Mouse (Mus musculus): Measurements from ENCODE around the gene Cacna2d1. TPM values are rescaled to one million over a fixed set of nuclear protein-coding genes. Genes with fewer than 3 reads are reported as not detected.

Cacna2d1 gene
- total RNA-seq (2022): 100 to 1,000 TPM; 242 to 290 (median 257) TPM

DNA sequence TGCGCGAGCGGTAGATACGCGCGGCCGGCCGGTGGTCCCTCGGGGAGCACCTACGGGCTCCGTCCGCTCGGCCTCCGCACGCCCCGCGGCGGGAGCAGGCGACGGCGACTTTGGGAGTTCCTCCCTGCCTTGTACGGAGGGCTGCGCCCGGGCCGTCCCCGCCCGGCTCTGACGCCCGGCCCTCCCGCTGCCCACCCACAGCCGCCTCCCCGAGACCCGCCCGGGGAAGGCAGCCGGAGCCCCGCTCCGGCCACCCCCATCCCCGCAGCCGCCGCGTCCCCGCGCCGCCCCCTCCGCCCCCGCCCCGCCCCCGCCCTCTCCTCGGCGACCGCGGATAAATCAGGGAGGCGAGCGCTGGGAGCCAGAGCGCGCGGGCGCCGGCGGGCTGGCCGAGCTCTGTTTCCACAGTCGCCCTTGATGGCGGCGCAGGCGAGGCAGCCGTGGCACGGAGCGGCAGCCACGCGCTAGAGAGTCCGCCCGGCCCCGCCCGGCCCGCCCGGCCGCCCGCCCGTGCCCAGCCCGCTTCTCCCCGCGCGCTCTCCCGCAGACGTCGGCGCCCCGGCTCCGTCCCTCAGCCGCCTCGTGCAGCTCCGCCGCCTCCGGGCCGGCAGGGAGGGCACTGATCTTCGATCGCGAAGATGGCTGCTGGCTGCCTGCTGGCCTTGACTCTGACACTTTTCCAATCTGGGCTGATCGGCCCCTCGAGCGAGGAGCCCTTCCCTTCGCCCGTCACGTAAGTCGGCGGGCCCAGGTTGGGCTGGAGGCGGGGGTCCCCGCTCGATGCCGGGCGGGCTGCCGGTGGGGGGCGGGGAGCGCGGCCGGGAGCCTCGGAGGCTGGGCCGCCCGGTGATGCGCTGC is at the start of gene Cacna2d1:
Gene Cacna2d1, plus strand, starts transcription at position 316 of the 858 bp plus-strand sequence.
- peak; percentile 39 to 61 for DNase-seq (ENCODE audit: low spot score in 2 of 2)

DNA sequence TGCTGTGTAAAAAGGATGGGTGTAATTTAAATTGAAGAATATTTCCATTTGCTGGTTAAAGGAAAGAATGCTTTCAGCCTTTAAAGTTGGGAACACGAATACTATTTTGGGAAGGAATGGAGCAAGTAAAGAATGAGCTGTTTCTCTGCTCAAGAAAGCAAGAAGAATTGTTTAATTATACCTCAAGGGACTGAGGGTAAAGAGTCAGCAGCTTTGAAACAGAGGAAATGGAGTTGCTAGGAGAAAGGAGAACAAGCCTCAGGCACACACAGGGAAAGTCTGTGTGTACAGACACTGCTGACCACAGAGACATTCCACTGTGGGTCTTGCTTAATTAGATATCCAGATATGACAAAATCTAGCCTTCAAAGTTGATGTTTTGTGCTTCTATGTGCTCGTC is 39.4 kb upstream of the Cacna2d1 start:
- DNase-seq (ENCODE audit: low spot score in 2 of 2): no peak

DNA sequence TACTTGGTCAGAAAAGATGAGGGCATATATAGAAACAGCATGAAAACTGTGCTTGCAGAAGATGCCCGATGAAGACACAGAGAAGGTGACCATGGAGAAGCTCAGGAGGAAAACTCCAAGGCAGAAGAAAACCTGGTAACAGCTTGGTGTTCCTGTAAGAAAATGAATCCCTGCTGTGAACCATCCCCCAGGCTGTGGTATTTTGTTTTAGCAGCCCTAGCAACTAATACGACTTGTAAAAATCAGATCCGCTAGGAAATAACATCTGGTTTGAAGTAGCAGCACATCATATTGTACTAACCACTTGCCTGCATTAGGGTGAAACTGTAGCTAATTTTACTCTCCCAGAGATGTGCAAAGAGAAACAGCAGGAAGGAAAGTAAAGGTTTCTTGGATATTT is 37.8 kb upstream of the Cacna2d1 start:
- DNase-seq (ENCODE audit: low spot score in 2 of 2): no peak

DNA sequence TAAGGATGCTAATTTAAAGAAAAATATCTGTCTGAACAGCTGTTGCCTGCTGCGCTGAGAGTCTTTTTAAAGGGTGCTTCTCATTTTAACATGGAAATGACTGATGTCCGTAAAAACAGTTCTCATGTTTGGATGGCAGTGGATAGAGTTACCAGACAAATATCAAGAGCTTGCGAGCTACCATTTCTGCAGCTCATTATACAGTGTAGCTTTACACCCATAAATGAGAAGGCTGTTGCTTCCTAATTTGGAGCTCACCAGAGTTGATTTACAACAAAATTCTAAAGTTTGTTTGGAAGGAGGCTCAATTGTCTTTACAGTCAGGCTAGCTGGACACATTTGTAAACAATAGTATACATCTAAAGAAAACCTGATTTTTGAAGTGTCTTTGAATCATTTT is 28.0 kb upstream of the Cacna2d1 start:
- no peak for DNase-seq (ENCODE audit: low spot score in 2 of 2)

DNA sequence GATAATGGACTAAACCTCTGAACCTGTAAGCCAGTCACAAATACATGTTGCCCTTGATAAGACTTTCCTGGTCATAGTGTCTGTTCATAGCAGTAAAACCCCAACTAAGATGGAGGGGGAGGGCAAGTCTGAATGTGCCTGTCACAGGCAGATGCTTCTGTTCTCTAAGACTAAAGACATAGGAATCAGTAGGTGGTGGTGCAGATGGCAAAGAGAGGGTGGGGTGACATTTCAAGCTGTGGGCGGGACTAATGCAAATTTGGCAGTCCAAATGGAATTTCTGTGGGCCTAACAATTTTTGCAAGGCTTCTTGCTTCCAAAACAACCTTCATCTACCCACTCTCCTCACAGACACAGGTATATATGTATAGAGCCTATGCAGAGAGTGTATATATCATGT is 19.6 kb upstream of the Cacna2d1 start:
- no peak for DNase-seq (ENCODE audit: low spot score in 2 of 2)

DNA sequence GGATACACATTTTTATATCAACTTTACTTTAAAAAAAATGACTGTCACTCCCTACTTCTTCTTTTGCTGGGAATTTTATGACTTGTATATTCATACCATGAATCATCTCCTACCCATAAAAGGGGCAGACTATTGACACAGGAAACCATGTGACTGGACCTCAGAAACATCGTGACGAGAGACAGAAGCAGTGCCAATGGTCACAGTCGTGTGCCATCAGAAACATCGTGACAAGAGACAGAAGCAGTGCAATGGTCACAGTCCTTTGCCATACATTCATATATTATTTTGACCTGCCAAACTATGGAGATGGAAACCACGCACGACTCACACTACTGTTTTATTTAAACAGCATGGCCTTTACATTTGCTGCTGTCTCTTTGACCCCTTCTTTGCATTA is 6.0 kb upstream of the Cacna2d1 start:
- no peak for DNase-seq (ENCODE audit: low spot score in 2 of 2)

DNA sequence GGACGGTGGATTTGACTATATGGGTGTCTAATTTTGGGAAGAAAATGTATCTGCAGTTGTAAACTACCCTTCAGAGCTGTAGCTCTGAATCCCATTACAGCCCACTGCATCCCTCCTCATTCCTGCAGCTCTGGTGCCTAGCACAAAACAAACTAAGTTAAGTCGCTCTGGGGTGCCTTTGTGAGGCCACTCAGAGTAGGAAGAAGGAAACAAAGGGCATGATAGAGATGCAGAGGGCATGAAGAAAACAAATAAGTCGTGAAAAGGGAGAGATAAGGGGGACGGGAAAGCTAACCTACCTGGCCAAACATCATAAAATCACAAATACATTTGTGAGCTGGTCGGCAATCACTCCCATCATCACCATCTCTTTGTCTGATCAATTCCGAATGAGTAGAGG is 1.5 kb upstream of the Cacna2d1 start:
- no peak for DNase-seq (ENCODE audit: low spot score in 2 of 2)

DNA sequence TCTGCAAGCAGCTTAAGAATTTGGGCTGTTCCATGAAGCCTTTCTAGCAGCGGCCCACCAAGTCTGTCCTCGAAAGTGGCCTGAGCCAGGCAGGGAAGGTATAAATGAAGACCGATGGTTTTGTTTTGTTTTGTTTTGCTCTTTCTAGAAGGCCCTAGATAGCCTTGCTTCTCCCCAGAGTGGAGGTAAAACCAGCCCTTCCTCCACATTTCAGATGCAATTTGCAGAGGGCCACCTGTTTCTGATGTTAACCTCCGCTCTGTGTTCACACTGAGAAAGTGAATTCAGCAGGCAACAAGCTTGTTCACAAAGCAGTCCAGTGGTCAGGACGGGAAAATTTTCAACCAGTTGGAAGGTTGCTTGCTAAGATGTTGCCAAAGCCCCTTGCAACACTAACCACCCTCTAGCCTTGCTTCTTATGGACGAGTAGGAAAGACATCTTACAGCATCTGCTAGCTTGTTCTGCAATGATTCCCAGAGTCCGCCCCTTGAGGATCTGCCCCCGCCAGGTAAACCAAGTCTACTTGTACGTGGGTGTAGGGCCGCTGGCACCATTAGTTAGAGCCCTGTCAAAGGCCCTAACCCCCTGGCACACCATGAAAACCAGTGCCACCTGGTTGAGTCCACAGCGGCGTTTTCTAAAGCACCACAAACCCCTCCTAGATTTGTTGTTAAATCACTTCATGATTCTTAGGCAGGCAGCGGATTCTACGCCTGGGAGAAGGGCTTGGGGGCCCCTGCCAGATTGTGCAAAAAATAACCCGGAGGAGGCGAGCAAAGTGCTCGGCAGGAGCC is 713 bp upstream of the Cacna2d1 start:
- DNase-seq (ENCODE audit: low spot score in 2 of 2): no peak

DNA sequence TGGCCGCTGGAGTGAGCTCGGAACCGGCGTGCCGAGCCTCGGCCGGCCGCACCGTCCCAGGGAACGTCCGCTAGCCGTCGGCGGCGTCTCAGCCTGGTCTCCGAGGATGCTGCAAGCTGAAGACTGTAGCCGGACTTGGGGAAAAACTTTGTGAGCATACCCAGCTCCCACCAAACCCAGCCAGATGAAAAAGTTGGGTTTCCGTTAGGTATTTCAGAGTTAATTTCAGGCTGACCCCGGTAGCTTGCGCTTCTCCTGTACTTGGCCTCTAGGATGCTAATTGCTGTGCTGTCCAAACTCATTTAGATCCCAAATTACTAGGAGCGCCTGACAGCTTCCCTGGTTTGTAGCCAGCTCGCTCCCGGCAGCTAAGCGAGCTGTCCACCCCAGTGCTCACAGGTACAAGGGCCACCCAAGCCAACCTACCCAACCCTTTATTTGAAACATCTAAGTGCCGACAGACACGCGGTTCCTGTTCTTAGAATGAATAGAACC is 790 bp downstream of the Cacna2d1 start:
- DNase-seq (ENCODE audit: low spot score in 2 of 2): peak in 1 of 2 experiments; percentile 14

DNA sequence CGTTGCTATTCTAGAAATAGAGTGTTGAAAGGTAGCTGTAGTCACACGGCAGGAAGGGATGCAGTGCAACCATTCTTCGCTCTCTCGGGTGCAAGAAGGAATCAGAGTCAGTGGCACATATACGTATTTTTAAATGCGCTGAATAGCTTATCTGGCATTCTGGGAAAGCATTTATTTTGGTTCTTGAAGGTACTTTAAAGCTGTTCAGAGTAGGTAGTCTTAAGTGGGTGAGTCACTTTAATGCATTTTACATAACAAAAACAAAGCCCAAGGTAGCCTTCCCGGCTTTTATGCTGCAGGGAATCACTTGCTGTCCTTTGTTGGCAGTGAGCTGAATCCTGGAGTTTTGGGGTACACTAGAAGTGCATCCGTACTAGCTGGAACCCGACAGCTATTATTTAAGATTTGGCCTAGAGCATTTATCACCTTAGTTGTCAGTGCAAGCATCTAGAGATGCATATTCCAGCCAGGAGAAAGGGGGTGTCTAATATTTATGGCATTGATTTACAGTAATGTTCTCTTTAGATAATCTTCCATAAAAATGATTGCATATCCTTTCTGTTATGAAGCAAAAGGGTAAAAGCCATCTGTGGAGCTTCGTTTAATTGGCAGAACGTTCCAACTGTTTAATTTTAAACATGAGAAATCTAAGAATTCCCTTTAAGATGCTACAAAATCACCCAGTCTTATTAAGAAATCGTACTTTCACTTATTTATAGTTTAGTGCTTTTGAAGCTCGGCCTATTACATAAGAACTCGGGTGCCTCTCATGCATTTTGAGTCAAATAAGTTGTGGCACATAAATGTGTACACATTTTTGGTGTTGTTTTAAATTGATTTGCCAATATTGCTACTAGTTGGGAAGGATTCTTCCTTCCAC is 1.6 kb downstream of the Cacna2d1 start:
- DNase-seq (ENCODE audit: low spot score in 2 of 2): no peak

DNA sequence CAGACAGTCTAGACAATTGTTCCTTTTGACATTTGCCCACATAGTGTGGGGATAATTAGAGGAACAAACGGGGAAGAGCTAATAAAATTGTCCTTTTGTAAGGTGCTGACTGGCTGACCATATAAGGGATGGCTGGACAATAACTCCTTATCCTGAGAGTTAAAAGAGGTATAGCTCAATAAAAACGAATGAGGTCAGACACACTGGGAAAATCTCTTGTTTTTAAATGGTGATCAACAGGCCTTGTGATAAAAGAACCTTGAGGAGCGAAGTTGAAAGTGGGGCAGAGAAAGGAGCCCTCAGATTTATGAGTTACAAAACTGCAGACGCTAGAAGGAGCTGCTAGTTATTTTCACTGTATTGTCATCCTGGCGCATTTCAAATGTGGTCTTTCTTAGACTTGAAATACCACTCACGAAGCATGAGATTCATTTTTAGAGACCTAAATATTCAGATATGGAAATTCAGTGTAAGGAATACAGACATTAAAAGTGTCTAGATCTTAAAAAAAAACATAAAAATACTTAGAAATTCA is 6.8 kb downstream of the Cacna2d1 start:
- no peak for DNase-seq (ENCODE audit: low spot score in 2 of 2)

DNA sequence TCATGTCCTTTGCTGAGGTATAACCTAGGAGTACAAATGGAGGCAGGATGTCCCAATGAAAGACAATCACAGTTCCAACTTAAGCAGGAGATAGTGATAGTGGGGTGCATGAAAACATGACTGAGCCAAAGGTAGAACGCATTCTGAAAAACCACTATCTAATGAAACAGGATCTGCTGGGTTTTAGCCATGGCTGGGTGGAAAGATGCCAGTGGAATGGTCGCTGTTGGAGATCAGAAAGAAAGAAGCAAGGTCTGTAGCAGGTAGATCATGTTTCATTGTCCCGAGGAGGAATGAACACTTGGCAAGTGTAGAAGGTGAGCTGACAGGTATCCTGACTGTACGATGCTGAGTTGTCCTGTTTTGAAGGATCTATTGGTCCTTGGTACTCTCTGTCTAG is 7.6 kb downstream of the Cacna2d1 start:
- DNase-seq (ENCODE audit: low spot score in 2 of 2): no peak

DNA sequence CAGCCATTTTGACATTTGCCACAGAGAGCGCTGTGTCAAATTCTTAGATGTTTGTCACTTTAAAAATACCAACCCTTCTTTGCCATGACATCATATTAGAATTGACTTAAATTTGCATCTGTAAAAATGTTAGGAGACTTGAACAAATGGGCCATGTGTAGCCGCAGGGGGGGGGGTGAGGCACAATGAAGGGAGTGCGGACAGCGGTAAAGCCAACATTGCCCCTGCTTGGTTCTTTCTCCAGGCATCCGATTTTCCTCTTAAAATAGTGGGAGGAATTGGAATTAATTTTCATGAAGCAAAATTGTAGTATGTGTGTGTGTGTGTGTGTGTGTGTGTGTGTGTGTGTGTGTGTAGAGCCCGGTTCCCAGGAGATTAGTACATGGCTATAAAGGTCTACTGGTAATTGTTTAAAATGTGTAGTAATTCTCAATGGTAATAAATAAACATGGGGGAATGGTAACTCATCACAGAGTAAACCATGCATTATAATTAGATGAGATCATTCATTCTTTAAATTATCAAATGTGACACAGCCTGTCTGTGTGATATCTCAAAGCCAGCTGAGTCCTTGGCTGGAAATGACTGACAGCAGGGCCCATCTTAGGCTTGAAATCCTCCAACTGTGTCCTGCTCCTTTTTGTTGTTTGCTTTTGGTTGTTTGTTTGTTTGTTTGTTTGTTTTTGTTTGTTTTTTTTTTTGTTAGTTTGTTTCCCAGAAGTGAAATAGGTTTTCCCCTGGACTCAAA is 14.0 kb downstream of the Cacna2d1 start:
- no peak for DNase-seq (ENCODE audit: low spot score in 2 of 2)

DNA sequence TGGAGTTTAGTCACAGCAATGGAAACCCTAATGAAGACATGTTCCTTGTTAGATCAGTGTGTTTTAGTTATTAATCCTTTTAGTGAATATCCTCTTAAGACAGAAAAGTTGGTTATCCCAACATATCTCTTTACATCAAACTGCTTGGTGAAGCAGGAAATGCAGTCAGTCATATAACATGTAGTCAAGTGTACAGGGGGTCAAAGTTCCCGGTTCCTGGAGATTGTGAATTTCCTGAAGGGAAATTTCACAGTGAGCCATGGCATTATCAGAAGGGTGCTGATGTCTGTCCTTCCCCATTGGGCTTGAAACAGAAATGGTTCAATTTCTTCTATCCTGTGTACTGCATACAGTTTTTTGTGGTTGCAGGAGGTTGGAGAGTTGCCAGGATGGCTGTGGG is 25.3 kb downstream of the Cacna2d1 start:
- no peak for DNase-seq (ENCODE audit: low spot score in 2 of 2)

DNA sequence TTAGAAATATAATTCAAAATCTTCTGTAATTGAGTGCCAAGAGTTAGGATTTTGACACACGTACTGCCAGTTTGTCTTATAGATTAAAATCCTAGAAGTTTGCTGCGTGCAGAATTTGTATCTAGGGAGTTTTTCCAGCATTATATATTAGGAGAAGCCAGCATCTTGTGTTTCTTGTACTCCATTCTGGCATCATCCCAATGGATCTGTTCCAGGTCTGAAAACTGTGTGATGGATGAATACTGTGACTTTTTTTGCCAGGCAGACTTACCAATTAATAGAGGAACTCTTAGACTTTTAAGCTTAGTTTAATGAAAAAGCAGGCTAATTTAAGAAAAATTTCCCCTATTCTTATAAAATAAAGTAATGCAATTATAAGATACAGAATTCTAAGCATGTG is 27.4 kb downstream of the Cacna2d1 start:
- no peak for DNase-seq (ENCODE audit: low spot score in 2 of 2)

DNA sequence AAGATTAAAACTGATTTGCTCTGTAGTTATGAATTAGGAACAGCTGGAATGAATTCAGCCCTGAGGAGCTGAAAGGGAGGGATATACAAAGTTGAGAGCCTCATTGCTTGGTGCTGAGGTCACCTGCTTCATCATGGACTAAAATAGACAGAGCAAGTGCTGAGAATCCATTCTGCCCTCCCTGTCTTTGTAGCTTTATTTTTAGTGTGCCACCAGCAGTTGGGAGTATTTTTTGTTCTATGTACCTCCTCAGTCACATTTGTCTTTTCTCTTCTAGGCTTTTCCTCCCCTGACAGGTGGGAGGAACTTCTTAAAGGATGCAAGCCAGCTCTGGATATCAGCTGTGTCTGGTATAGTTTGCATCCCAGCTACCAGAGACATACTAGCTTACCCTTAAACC is 32.4 kb downstream of the Cacna2d1 start:
- DNase-seq (ENCODE audit: low spot score in 2 of 2): no peak

DNA sequence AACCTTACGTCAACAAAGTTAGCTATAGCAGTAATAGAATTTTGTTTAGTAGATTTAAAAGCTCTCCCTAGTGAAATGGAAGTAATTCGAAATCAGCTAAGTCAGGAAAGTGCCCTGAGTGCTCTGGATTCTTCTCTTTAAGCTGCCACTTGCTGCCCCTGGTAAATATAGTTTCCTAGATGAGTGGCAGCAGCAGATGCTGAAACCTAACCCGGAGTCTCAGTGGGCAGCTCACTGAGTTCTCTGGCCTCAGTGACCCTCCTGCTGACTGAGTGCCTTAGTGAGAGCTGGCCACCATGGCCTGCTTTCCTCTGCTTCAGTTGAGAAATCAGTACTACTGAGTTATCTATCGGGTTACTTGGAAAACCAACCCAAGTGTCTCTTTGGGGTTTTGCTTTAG is 37.3 kb downstream of the Cacna2d1 start:
- peak; percentile 70 to 80 for DNase-seq (ENCODE audit: low spot score in 2 of 2)

DNA sequence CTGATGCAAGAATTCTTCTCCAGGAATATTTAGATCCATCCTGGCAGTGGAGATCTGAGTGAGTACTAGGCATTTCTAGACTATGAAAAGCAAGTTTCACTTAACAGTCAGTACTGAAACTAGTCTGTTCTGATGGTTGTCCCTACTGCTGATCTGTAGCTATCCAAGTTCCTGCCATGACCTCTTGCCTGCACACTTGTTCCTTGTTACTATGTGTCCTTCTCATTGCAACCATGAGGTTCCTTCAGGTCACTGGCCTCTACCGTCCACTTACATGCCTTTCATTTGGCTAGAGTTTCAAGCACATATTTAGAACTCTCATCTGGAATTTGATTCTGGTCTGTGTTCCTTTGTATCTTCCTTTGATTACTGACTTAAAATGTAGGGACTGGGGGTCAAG is 37.9 kb downstream of the Cacna2d1 start:
- DNase-seq (ENCODE audit: low spot score in 2 of 2): peak; percentile 12 to 19

DNA sequence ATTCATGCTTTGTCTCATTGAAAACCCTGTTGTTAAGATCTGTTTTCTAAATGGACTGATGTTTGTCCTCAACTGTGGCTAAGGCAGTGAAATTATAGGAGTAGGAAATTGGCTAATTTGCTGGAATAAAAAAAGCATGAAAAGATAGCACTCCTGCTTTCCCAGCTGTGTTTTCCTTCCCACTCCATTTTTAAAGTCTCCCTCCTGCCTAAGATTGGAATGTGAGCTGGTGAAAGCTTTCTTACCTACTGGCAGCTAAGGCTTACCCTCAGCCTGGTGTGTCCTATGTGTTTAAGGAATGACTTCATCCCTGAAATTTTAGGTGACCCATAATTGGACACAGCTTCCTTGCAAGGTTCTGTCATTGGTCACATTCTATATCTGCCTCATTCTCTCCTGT is 40.2 kb downstream of the Cacna2d1 start:
- DNase-seq (ENCODE audit: low spot score in 2 of 2): no peak

DNA sequence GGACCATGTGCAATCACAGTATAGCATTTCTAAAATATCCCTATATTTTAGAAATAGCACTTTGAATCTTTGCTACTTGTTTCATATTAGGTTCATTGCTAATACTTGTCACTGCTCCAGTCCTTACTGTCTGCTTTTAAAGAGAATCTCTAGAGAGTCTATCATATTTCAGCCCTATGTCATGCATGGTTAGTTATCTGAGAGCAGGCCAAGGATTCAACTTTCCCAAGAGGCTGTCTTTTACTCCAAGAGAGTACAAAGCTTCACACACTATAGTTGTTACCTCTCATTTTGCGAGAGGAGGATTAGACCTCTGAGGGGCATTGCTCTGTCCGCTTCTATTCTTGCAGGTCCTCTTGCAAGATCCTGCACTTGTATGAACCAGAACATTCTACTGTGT is 44.7 kb downstream of the Cacna2d1 start:
- no peak for DNase-seq (ENCODE audit: low spot score in 2 of 2)

DNA sequence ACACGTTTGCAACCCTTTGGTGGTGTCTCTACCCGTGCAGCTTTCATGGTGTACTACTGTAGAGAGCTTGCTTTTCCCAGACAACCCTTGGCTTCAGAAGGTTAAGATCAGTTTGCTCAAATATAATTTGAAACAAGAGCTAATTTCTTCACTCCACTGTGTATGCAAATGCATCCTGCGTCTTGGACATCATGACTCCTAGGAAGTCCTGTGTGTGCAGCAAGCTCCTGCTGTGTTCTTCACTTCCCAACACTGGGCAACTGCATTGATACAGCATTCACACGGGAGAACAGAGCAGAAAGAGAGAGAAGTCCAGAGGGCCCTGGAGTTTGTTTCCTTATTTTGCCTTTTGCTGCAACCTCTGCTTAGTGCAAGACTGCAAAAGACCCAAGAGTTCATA is 48.1 kb downstream of the Cacna2d1 start:
- DNase-seq (ENCODE audit: low spot score in 2 of 2): no peak
